Mouse (Mus musculus) testis, postnatal 10 days (tissue): Measurements from ENCODE around the gene Saa2.

Source experiments
- DNase-seq: peaks from one replicate; pipeline ENCODE4 v3.0.0; 2021; ENCODE audit warnings: low spot score

Gene Saa2

DNA sequence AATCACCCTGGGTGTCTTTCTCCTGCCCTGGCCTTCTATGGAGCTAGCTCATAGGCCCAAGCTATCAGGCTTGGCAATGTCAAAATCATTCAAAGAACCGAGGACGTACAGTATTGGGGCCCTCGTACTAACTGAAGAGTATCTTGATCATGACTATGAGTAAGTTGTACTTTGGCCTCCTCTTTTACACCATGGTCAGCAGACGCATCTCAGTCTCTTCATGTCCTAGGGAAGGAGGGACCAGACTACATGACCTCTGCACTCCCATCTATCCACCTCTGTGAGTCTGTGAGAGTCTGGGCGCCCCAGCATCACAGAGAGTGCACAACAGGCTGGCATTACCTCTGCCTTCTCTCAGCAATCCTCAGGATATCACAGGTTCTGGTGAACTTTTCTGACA, 11.0 kb downstream of the Saa2 start:
- DNase-seq, result no peak

DNA sequence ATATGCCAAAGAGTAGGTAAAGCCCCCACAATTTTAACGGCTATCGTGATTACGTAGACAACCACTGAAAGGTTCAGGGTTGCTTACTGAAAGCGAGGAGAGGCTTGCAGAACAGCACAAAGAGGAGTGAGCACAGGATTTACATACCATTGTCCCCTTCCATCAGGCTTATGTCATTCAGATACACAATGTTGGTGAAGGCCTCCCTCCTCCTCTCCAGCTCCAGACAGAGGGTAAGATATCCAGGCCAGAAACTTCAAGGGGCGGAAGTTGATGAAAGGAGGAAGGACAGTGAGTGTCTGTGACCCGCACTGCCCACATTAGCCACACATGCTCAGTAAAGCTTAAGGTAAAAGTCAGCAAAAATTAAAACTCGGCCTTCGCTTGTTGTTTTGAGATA, 13.1 kb downstream of the Saa2 start:
- no peak for DNase-seq

DNA sequence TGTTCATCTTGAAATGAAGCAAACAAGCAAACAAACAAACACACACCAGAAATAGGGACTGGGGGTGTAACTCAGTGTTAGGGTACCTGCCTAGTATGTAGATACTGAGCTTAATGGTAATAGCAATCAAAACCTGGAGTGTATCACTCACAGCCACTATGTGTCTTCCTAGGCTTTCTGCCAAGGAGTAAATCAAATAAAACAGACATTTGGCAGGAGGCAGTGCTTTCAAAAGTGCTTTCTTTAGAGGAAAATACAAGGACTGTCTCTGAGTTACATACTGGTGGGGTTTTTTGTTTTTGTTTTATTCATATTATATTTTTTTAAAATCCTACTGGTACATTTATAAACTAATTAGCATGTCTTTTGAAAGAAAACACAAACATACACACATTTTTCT, 15.8 kb downstream of the Saa2 start:
- DNase-seq, result no peak

DNA sequence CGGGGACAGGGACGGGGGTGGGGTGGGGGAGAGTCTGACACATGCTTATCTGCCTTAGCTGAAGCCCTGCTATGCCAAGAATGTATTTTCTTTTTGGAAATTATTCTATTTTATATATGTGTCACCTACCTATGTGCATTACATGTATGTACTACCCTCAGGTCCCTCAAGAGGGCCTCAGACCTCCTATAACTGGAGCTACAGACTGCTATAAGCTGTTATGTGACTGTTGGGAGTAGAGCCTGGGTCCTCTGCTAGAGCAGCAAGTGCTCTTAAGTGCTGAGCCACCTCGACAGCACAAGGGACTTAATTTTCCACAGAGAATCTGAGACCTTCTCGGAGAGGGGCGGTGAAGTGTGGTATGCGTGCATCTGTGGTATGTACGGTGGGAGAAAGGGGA, 16.9 kb downstream of the Saa2 start:
- no peak for DNase-seq

DNA sequence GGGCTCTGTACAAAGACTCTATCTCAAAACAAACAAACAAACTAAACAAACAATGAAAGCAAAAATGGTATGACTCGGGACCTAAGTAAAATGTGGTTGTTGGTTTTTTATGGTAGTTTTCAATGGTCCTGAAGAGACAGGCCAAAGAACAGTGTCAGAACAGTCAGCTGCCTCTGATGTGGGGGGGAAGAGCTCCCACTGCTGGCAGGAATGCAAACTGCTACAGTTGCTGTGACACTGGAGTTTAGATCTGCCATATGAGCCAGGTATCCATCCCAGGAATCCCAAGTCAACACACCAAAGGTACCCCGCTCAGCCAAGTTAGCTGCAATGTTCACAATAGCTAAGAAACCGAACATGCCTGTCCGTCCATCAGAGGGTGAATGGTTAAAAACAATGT, 19.1 kb downstream of the Saa2 start:
- peak; percentile 66 for DNase-seq

DNA sequence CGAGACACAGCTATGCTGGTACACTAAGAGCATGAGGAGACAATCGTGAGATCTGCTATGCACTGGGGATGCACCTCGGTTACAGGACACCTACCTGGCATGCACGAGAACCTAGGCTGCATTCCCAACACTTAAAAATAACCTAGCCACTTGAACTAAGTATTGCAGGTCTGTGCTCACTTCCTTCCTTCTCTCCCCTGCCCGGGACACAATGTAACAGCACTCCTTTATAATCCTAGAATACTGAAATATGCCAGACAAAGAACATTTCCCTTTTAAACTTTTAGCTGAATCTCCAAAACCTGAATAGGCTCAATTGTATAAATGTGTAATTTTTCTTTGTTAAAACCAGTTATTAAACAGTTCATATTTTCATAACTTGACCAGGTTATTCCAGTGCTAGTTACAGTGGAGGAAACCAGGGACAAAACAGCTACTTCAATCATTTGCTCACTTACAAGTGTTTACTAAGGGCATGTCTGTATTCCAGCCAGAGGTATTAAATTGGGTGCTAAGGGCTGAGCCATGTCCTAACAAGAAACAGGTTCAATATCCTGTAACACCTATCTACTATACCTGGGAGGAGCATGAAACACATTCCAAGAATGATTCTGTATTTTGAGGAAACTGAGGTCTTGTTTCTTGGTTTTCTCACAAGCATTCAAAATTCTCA, 37.7 kb downstream of the Saa2 start:
- DNase-seq, result no peak

DNA sequence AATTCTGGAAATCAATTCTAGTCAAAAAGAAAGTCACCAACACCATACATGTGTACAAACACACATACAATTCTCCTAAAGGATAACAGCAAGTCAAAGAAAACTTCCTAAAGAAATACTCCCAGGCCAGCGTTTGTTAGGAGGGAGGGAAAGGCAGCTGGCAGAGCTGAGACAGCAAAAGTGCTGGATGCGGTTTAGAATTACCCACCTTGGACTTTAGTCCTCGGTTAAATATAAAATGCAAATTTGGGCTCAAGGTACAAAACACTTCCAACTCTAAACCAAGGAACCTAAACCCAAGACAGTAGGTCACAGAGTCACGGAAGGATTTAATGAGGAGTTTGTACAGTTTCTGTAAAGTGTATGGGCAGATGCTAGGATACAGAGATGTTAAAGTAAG, 42.3 kb downstream of the Saa2 start:
- no peak for DNase-seq

DNA sequence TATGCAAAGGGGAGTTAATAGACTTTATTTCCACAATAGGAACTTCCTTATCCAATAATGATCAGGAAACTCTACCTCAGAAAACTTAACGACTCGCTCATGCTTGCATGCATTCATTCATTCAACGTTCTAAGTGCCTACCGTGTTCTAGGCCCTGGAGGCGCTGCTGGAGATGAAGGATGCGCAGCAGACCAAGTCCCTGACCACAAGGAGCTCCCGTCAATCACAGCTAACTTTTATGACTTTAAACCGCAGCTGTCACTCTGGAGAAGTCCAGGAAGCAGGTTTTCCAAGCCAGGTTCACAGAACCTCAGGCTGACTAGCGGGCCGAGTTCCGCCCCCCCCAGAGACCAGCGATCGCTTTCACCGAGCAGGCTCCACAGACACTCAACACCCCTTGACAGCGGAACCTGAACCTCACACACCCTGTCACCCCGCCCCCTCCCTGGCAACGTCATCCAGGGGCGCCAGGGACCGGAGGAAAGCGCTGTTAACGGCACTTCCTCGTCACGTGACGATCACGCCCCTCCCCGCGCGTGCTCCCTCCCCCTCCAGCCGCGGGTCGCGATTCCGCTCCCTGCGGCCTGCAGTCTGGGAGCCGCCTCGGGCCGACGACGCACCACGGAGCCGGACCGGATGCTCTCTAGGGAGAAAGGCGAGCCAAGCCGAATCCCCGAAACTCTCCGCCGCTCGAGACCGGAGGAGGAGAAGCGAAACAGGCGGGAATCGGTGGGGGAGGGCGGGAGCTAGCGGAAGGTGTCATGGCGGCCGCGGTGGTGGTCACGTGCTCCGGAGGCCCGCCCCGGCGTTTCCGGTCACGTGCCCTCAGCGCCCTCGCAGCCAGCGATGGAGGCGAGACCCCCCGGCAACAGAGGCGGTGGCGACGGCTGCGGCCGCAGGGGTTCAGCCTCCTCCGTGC, 44.0 kb downstream of the Saa2 start, which contains the start of the genes Hps5 and Gtf2h1:
Hps5 (minus strand) TSS at position 778 of the 919 bp plus-strand sequence.
Gtf2h1 (plus strand) TSS at position 817 of the 919 bp plus-strand sequence.
- peak; percentile 99 for DNase-seq

DNA sequence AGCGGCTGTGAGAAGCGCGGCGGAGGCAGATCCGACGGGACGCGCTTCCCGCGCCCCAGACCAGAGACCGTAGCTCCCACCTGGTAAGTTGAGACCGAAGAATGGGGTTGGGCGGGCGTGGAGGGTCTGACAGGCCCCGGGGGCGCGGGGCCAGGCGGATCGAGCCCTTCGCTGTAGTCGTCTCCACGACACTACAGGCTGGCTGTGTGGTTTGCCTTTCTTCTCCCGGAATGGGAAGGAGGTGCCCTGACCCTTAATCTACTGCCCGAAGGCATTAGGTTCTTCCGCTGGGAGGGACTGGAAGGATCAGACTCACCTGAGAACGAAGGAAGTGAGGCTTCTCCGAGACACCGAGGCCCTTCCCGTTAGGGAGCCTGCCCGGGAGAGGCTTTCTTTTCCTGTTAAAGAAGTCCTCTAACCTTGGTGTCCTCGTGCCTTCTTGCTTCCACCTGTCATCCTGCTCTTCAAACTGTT, 44.7 kb downstream of the Saa2 start:
- no peak for DNase-seq

DNA sequence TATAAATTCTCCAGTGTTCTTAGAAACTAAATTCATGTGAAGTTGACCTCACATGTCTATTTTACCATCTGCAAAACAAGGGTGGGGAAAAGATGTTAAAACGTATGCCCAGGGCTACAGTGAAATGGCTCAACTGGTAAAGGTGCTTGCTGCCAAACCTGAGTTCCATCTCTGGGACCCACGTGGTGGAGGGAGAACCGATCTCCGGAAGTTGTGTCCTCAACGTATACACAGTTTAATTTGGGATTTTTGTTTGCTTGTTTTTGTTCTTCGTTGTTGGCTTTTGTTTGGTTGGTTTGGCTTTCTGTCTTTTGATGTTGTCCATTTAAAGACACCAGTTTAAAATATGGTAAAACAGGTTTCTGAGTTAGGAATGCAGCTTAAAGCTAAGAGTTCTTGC, 45.2 kb downstream of the Saa2 start:
- DNase-seq, result no peak
